Mouse (Mus musculus) myocyte (in vitro differentiated cells): ENCODE measurements around the gene Olfr1467.

Source experiments
- E2F4 ChIP-seq: IDR thresholded peaks from one replicate; pipeline ENCODE4 v1.6.1; 2011; ENCODE audit warnings: mild to moderate bottlenecking, control low read depth, moderate library complexity; ENCODE audit not compliant: insufficient read depth
- MAX ChIP-seq: IDR thresholded peaks from one replicate; pipeline ENCODE4 v1.6.1; 2011; ENCODE audit warnings: low read depth, mild to moderate bottlenecking, control low read depth
- POLR2A ChIP-seq: IDR thresholded peaks from one replicate; pipeline ENCODE4 v1.6.1; 2011; ENCODE audit warnings: low read depth, mild to moderate bottlenecking, control low read depth, moderate library complexity; ENCODE audit not compliant: insufficient read length
- POLR2AphosphoS2 ChIP-seq: IDR thresholded peaks from one replicate; pipeline ENCODE4 v1.6.1; 2011; ENCODE audit warnings: low read depth, control low read depth; ENCODE audit not compliant: insufficient read length
- REST ChIP-seq: IDR thresholded peaks from one replicate; pipeline ENCODE4 v1.6.1; 2011; ENCODE audit warnings: mild to moderate bottlenecking, control low read depth, moderate library complexity; ENCODE audit not compliant: insufficient read depth, insufficient read length
- TCF12 ChIP-seq: IDR thresholded peaks from one replicate; pipeline ENCODE4 v1.6.1; 2011; ENCODE audit warnings: mild to moderate bottlenecking, control low read depth; ENCODE audit not compliant: poor library complexity, insufficient read depth, severe bottlenecking
- TCF3 ChIP-seq: IDR thresholded peaks from one replicate; pipeline ENCODE4 v1.6.1; 2011; ENCODE audit warnings: low read depth, control low read depth; ENCODE audit not compliant: insufficient read length

DNA sequence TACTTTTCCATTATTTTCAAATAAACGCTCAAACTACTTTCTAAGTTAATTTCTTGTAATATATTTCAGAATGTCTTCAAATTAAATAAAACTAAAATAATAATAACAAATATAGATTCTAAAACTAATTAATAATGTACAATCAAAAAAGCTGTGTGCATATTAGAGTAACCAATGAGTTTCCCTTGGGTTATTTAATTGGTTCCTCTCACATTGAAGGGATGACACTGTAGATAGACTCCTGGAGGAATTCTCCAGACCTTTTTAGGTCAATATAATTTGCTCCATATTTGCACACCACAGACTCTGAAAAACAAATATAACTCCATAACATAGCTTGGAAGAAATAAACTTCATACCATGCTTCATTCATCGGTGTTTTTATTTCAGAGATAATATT, 23.5 kb upstream of the Olfr1467 start, which contains the start of gene Olfr1466:
- TF ChIP-seq POLR2A (no peak), POLR2AphosphoS2 (no peak), MAX (no peak), TCF3 (no peak), E2F4 (no peak), REST (no peak), TCF12 (no peak)
